Mouse (Mus musculus) MEL (cell line): ENCODE results near the gene Fam129a. TPM values are rescaled to one million over a fixed set of nuclear protein-coding genes. Genes with fewer than 3 reads are reported as not detected.
"Not testable (repeated sequence)": the region's sequence is repeated elsewhere in the genome, so short reads cannot be mapped to it uniquely, and the experiment has no call there.

Experiments
- DNase-seq: peaks from one replicate; pipeline ENCODE4 v3.0.0; 2011; ENCODE audit warnings: low read depth, low spot score
- H3K27ac ChIP-seq: 2 replicates; pipeline ENCODE4 v1.5.1; 2012; ENCODE audit warnings: low read depth, mild to moderate bottlenecking, control low read depth, low read length, moderate library complexity; ENCODE audit not compliant: control insufficient read depth
- H3K27me3 ChIP-seq, 2 experiments: fragments of 150-350 bp in 1 of 2; sonication (generic) in 1 of 2; 2 replicates each; pipeline ENCODE4 v1.6.1; 2012; ENCODE audit warnings: low read length in 2 of 2, mild to moderate bottlenecking in 2 of 2, improper control_type of control experiment in 1 of 2, moderate library complexity in 1 of 2; ENCODE audit not compliant: insufficient read depth in 2 of 2, control insufficient read depth in 1 of 2
- H3K36me3 ChIP-seq, 2 experiments: 2 replicates each; pipeline ENCODE4 v1.6.1; 2012 to 2014; ENCODE audit warnings: low read length in 2 of 2, improper control_type of control experiment in 1 of 2, inconsistent platforms in 1 of 2, mild to moderate bottlenecking in 1 of 2; ENCODE audit not compliant: insufficient read depth in 2 of 2, control insufficient read depth in 1 of 2
- H3K4me1 ChIP-seq, 2 experiments: fragments of 150-350 bp in 1 of 2; sonication (generic) in 1 of 2; 2 replicates each; pipeline ENCODE4 v1.6.1; 2012; ENCODE audit warnings: low read length in 2 of 2, improper control_type of control experiment in 1 of 2, mild to moderate bottlenecking in 1 of 2; ENCODE audit not compliant: insufficient read depth in 2 of 2, control insufficient read depth in 1 of 2
- H3K4me3 ChIP-seq, 2 experiments: fragments of 150-350 bp in 1 of 2; sonication (generic) in 1 of 2; 2 replicates each; pipeline ENCODE4 v1.5.1; 2012; ENCODE audit warnings: low read depth in 2 of 2, low read length in 2 of 2, mild to moderate bottlenecking in 2 of 2, moderate library complexity in 2 of 2, control low read depth in 1 of 2, improper control_type of control experiment in 1 of 2; ENCODE audit not compliant: control insufficient read depth in 1 of 2, insufficient read depth in 1 of 2
- H3K79me2 ChIP-seq: 2 replicates; pipeline ENCODE4 v1.6.1; 2012; ENCODE audit warnings: mild to moderate bottlenecking, low read length, moderate library complexity; ENCODE audit not compliant: control insufficient read depth, poor library complexity, insufficient read depth
- H3K9ac ChIP-seq: 2 replicates; pipeline ENCODE4 v1.6.1; 2012; ENCODE audit warnings: low read depth, mild to moderate bottlenecking, control low read depth, low read length, moderate library complexity; ENCODE audit not compliant: control insufficient read depth, poor library complexity, severe bottlenecking
- H3K9me3 ChIP-seq: fragments of 150-350 bp; sonication (generic); replicated peaks from 2 replicates; pipeline ENCODE4 v1.6.1; 2012; ENCODE audit warnings: mild to moderate bottlenecking, low read length, improper control_type of control experiment, moderate library complexity; ENCODE audit not compliant: insufficient read depth
- CHD1 ChIP-seq: IDR thresholded peaks from 2 replicates; pipeline ENCODE4 v1.6.1; 2012; ENCODE audit warnings: low read depth, mild to moderate bottlenecking, inconsistent platforms, low read length, improper control_type of control experiment
- ELF1 ChIP-seq: IDR thresholded peaks from 2 replicates; pipeline ENCODE4 v1.6.1; 2014; ENCODE audit warnings: low read depth, mild to moderate bottlenecking, inconsistent platforms, low read length, improper control_type of control experiment, moderate library complexity
- EP300 ChIP-seq, 2 experiments: IDR thresholded peaks; 2 replicates each; pipeline ENCODE4 v1.6.1; 2011; ENCODE audit warnings: improper control_type of control experiment in 2 of 2, low read length in 2 of 2, low read depth in 1 of 2, mild to moderate bottlenecking in 1 of 2
- GABPA ChIP-seq: IDR thresholded peaks from 2 replicates; pipeline ENCODE4 v1.6.1; 2012; ENCODE audit warnings: low read depth, mild to moderate bottlenecking, inconsistent platforms, low read length, improper control_type of control experiment, moderate library complexity
- MAFK ChIP-seq: IDR thresholded peaks from 2 replicates; pipeline ENCODE4 v1.6.1; 2011; ENCODE audit warnings: low read depth, mild to moderate bottlenecking, low read length, improper control_type of control experiment, borderline replicate concordance
- MAX ChIP-seq: IDR thresholded peaks from 2 replicates; pipeline ENCODE4 v1.6.1; 2011; ENCODE audit warnings: low read length, improper control_type of control experiment
- MAZ ChIP-seq: IDR thresholded peaks from 2 replicates; pipeline ENCODE4 v1.6.1; 2012; ENCODE audit warnings: low read depth, mild to moderate bottlenecking, inconsistent platforms, low read length, improper control_type of control experiment
- MEF2A ChIP-seq: IDR thresholded peaks from 2 replicates; pipeline ENCODE4 v1.6.1; 2014; ENCODE audit warnings: low read depth, mild to moderate bottlenecking, inconsistent platforms, low read length, improper control_type of control experiment; ENCODE audit not compliant: poor library complexity, insufficient replicate concordance, severe bottlenecking; ENCODE audit errors: extremely low read depth
- MXI1 ChIP-seq: IDR thresholded peaks from 2 replicates; pipeline ENCODE4 v1.6.1; 2011; ENCODE audit warnings: mild to moderate bottlenecking, low read depth, low read length, improper control_type of control experiment
- NRF1 ChIP-seq: IDR thresholded peaks from 2 replicates; pipeline ENCODE4 v1.6.1; 2014; ENCODE audit warnings: low read depth, mild to moderate bottlenecking, inconsistent platforms, low read length, improper control_type of control experiment, moderate library complexity; ENCODE audit not compliant: poor library complexity, insufficient read depth, severe bottlenecking
- POLR2A ChIP-seq, 2 experiments: IDR thresholded peaks; 2 replicates each; pipeline ENCODE4 v1.6.1; 2011 to 2012; ENCODE audit warnings: low read length in 2 of 2, mild to moderate bottlenecking in 2 of 2, control low read depth in 1 of 2, improper control_type of control experiment in 1 of 2, low read depth in 1 of 2, moderate library complexity in 1 of 2; ENCODE audit not compliant: control insufficient read depth in 1 of 2, insufficient read depth in 1 of 2, poor library complexity in 1 of 2
- POLR2AphosphoS2 ChIP-seq: IDR thresholded peaks from 2 replicates; pipeline ENCODE4 v1.6.1; 2011; ENCODE audit warnings: low read length, improper control_type of control experiment
- SMC3 ChIP-seq: IDR thresholded peaks from 2 replicates; pipeline ENCODE4 v1.6.1; 2011; ENCODE audit warnings: low read depth, low read length, improper control_type of control experiment
- TAL1 ChIP-seq: IDR thresholded peaks from 2 replicates; pipeline ENCODE4 v1.6.1; 2012; ENCODE audit warnings: mild to moderate bottlenecking, inconsistent platforms, low read length, moderate library complexity, mixed read lengths
- USF1 ChIP-seq: IDR thresholded peaks from 2 replicates; pipeline ENCODE4 v1.6.1; 2014; ENCODE audit warnings: low read depth, mild to moderate bottlenecking, inconsistent platforms, low read length, improper control_type of control experiment, moderate library complexity
- USF2 ChIP-seq, 2 experiments: IDR thresholded peaks; 2 replicates each; pipeline ENCODE4 v1.6.1; 2011 to 2012; ENCODE audit warnings: improper control_type of control experiment in 2 of 2, low read length in 2 of 2, borderline replicate concordance in 1 of 2, inconsistent platforms in 1 of 2, low read depth in 1 of 2, mild to moderate bottlenecking in 1 of 2; ENCODE audit not compliant: insufficient read depth in 1 of 2
- ZNF384 ChIP-seq: IDR thresholded peaks from 2 replicates; pipeline ENCODE4 v1.6.1; 2012; ENCODE audit warnings: low read depth, mild to moderate bottlenecking, inconsistent platforms, low read length, improper control_type of control experiment
- polyA plus RNA-seq, 2 experiments: library from polyadenylated mRNA; stranded (reverse) in 1 of 2; unstranded in 1 of 2; fragments of >175 nt in 1 of 2; fragments of >200 nt in 1 of 2; gene quantifications; 2 replicates each; pipeline versions ENCODE4 v1.2.1 to v1.2.4; 2012; ENCODE audit warnings: low replicate concordance in 2 of 2, low read depth in 1 of 2; ENCODE audit not compliant: insufficient read length in 2 of 2, insufficient read depth in 1 of 2, missing spikeins in 1 of 2
- total RNA-seq: library from RNA; depleted of rRNA; stranded (reverse); fragments of 300-350 nt; gene quantifications from 2 replicates; pipeline ENCODE4 v1.2.3, GENCODE M21; 2012

Gene Fam129a
- total and polyA plus RNA-seq, 3 experiments = 3.1 to 67.5 (median 8.8) TPM

DNA sequence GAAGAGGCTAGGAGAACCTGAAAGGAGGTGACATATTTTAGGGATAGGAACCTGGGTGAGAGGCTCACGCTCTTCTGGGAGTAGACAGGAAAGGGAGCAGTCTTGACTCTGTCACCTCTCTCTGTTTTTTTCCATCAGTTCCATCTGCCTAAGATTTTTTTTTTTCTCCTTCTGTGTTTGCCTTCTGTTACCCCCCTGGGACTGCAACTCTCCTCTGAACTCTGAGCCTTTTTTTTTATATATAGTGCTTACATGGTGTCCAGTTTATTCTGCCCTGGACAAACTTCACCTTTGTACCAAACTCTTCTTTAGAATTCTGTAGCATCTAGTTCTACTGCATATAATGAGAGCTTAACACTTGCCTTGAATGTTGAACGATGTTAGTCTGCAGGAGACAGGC lies 33.3 kb downstream of the Fam129a start:
- no peaks in the 10 kb centered on the region for H3K27me3 ChIP-seq
- no peak overlapping the region for H3K4me3 ChIP-seq
- H3K79me2 ChIP-seq = no peaks in the 10 kb centered on the region
- DNase-seq = no peak
- H3K27ac ChIP-seq = no peak overlapping the region
- H3K36me3 ChIP-seq = no peaks in the 10 kb centered on the region; a peak in 1 of 4 replicates
- TF ChIP-seq ZNF384 (no peak), EP300 (IDR thresholded peaks at IDR 0.05; ENCODE audit: low read depth in 1 of 2, low read length in 2 of 2) (no peak), TAL1 (no peak), MEF2A (no peak), MAZ (no peak), GABPA (no peak), USF2 (IDR thresholded peaks at IDR 0.05; ENCODE audit: borderline replicate concordance in 1 of 2, insufficient read depth in 1 of 2, low read depth in 1 of 2, low read length in 2 of 2) (no peak), MAFK (no peak), CHD1 (no peak), MAX (no peak), SMC3 (no peak), POLR2AphosphoS2 (no peak), USF1 (no peak), MXI1 (no peak), ELF1 (no peak), NRF1 (no peak), POLR2A (IDR thresholded peaks at IDR 0.05; ENCODE audit: control insufficient read depth in 1 of 2, insufficient read depth in 1 of 2, low read depth in 1 of 2, low read length in 2 of 2, poor library complexity in 1 of 2) (no peak)
- H3K9ac ChIP-seq = no peak overlapping the region
- no peaks in the 10 kb centered on the region for H3K4me1 ChIP-seq
- no peaks in the 10 kb centered on the region for H3K9me3 ChIP-seq

- not testable (repeated sequence) for H3K36me3 ChIP-seq, H3K4me3 ChIP-seq, H3K4me1 ChIP-seq, H3K9me3 ChIP-seq, H3K79me2 ChIP-seq, H3K27ac ChIP-seq, H3K9ac ChIP-seq, DNase-seq, H3K27me3 ChIP-seq
Observed at GRCm38 (mm10) chr1:151607957-151608356, 37.0 kb downstream of the Fam129a start.
